Mouse (Mus musculus): ENCODE data around the gene Nsd1. TPM values are rescaled to one million over a fixed set of nuclear protein-coding genes. Genes with fewer than 3 reads are reported as not detected.

Nsd1 gene
- total RNA-seq, 2 experiments from 2014 or later, result 45.7 to 50.8 TPM

DNA sequence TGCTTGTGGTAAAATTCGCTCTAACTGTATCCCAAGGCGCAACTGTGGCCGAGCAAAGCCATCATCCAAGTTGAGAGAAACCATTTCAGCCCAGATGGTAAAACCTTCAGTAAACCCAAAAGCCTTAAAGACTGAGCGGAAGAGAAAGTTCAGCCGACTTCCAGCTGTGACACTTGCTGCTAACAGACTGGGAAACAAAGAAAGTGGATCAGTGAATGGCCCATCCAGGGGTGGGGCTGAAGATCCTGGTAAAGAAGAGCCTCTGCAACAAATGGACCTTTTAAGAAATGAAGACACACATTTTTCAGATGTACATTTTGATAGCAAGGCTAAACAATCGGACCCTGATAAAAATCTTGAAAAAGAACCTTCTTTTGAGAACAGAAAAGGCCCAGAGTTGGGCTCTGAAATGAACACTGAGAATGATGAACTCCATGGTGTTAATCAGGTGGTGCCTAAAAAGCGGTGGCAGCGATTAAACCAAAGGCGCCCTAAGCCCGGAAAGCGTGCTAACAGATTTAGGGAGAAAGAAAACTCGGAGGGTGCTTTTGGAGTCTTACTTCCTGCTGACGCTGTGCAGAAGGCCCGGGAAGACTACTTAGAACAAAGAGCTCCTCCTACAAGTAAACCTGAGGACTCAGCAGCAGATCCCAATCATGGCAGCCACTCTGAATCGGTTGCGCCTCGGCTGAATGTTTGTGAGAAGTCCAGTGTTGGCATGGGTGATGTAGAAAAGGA is 37.9 kb downstream of the Nsd1 start:
- no peak for DNase-seq
- intact Hi-C loops (cut with DNase I), result no loop called here

GRCm38 (mm10) chr13:55249246-55249645 is 39.7 kb downstream of the Nsd1 start:
- no peak for DNase-seq
- intact Hi-C loops (cut with DNase I), result no loop called here

DNA sequence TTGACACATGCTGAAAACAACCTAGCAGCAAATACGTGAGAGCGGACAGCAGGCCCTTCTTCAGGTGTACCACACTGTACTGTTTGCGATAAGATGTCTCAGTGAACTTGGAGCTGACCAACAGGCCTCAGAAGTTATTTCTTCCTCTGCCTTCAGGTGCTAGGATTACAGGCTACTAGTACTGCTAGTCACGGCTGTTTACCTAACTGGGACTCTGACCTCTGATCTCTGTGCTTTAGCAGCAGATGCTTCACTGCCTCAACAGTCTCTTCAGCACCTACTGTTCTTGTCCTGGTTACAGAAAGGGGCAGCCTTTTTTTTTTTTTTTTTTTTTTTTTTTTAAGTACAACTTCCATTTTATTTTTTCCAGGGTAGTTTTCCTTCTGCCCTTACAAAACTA is 43.2 kb downstream of the Nsd1 start:
- intact Hi-C loops (cut with DNase I), result no loop called here
- DNase-seq, result no peak

DNA sequence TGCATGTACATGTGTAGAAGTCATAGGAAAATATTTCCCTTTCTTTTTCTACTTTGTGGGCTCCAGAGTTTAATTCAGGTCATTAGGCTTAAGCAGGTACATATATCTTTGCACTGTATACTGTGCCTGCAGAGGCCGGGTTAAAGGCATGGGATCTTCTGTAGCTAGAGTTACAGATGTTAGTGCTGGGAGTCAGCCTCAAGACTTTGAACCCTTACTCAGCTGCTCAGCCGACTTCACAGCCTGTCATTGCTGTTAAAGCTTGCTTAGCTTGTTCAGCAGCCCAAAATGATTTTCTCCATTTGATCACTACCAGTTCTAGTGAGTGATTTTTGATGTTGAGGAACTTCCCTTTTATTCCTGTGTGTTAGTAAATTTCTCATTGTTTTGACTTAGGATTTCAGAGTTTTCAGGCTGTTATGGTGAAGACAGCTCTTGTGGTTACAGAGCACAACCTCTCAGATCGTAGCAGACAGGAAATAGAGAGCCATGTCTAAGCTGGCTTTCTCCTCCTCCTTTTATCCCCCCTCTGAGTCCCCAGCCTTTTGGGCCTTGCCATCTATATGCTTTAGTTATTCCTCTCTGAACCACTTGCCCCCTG is 45.6 kb downstream of the Nsd1 start:
- DNase-seq, result no peak
- intact Hi-C loops (cut with DNase I), result no loop called here

GRCm38 (mm10) chr13:55258651-55259050 is 49.1 kb downstream of the Nsd1 start:
- intact Hi-C loops (cut with DNase I), result no loop called here
- DNase-seq, result no peak

DNA sequence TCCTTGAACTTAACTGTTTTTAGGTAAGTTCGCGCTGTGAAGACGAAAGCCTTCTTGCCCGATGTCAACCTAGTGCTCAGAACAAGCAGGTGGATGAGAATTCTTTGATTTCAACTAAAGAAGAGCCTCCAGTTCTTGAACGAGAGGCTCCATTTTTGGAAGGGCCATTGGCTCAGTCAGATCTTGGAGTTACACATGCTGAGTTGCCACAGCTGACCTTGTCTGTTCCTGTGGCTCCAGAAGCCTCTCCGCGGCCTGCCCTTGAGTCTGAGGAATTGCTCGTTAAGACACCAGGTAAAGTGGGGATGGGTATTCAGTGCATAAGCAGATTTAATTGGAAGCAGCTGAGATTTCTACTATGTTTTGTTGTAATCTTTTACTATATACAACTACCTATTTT is 51.9 kb downstream of the Nsd1 start:
- intact Hi-C loops (cut with DNase I), result no loop called here
- no peak for DNase-seq

- no peak for DNase-seq
- intact Hi-C loops (cut with DNase I), result no loop called here
Measured at GRCm38 (mm10) chr13:55262096-55262495, 52.5 kb downstream of the Nsd1 start.

GRCm38 (mm10) chr13:55277203-55277602 is 67.6 kb downstream of the Nsd1 start:
- no peak for DNase-seq
- intact Hi-C loops (cut with DNase I), result no loop called here

DNA sequence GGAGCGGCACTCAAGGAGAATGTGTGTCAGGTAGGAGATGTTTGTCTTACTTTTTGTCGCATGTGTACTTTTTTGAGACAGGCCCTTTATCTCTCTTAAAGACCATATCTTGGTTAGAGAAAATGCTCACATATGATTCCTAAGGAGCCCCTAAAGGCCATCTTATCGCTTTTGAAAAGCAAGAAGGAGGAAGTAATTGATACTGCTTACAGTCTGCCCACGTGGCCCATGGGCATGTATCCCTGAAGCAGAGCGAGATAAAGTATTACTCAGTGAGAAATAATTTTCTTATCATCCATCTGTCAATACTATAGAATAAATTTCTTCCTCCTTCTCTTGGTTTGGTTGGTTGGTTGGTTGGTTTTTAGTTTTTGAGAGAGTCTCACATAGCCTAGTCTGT is 68.1 kb downstream of the Nsd1 start:
- intact Hi-C loops (cut with DNase I), result no loop called here
- no peak for DNase-seq

GRCm38 (mm10) chr13:55288854-55289253 is 79.3 kb downstream of the Nsd1 start:
- DNase-seq, result no peak
- intact Hi-C loops (cut with DNase I), result no loop called here

GRCm38 (mm10) chr13:55296760-55297159 is 87.2 kb downstream of the Nsd1 start:
- intact Hi-C loops (cut with DNase I), result no loop called here
- no peak for DNase-seq

- no peak for DNase-seq
- intact Hi-C loops (cut with DNase I), result no loop called here
Measured at GRCm38 (mm10) chr13:55300913-55301312, 91.3 kb downstream of the Nsd1 start.

- DNase-seq, result no peak
- intact Hi-C loops (cut with DNase I), result no loop called here
Measured at GRCm38 (mm10) chr13:55312028-55312630, 102.5 kb downstream of the Nsd1 start.

- intact Hi-C loops (cut with DNase I), result no loop called here
- no peak for DNase-seq
Measured at GRCm38 (mm10) chr13:55313051-55313450, 103.5 kb downstream of the Nsd1 start.

DNA sequence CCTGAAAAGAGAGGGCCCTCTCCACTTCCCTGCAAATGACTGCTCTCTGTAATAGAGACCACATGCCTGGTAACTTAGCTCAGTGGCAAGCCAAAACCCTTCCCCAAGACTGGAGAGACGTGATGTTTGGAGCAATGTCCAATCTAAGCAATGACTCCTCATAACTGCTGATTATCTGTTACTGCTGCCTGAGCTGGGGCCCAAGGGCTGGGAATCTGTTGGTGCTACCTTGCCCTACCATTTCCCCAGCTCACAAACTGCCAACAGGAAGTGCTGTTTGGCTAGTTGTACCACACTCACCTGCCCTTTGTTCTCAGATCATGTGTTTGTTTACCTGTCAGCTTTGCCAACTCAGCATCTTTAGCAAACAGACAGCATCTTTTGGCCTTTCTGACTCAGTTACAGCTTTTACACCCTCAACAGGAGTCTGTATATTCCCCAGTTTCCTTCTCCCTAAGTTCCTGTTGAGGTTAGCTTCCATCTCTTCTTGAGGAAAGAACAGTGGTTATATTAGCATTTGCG is 105.4 kb downstream of the Nsd1 start:
- no peak for DNase-seq
- intact Hi-C loops (cut with DNase I), result no loop called here

DNA sequence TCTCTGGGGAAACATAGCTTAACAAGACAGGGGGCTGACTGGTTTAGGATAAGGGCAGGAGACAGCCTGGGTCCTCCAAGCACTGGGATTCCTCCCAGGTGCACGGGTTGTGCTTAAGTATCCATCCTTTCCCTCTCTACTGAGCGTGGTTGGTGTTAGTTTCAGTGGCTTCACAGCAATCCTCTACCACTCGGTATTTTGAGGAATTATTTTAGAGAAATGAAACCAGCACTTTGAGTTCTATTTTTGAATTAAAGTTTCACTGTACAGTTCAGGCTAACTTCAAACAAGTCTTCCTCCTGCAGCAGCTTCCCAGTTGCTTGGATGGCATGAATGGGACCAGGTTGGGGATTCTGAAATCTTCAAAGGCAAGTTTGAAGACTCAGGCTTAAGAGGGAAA is 108.8 kb downstream of the Nsd1 start:
- intact Hi-C loops (cut with DNase I), result no loop called here
- no peak for DNase-seq

DNA sequence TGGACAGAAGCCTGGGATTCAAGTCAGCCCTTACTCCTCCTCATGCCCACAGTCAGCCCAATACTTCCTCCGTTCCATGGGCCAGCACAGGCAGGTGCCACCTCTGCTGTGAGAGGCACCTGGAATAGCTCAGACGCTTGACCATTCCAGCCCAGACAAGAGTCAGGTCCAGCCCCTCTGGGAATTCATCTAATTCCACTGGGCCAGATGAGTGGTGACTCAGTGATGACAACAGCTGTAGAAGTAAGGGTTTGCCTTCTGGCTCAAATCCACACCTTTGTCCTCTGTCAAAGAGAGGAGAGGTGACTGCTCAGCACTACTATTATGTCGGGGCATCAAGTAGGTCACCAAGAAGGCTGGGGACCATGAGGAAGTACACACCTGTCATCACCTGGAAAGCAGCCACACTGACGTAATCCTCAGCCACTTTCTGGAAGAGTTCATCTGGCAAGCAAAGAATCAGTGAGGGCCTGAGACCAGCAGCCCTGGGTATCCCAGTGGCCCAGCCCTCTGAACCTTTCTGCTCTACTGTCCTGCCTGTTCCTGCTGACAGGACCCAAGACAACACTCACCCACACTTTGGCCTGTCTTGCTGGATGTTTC is 110.5 kb downstream of the Nsd1 start, which contains the start of gene Prelid1:
TSS of gene Prelid1 (plus strand) at position 570 of the 603 bp plus-strand sequence.
- intact Hi-C loops (cut with DNase I), result no loop called here
- DNase-seq, result no peak

DNA sequence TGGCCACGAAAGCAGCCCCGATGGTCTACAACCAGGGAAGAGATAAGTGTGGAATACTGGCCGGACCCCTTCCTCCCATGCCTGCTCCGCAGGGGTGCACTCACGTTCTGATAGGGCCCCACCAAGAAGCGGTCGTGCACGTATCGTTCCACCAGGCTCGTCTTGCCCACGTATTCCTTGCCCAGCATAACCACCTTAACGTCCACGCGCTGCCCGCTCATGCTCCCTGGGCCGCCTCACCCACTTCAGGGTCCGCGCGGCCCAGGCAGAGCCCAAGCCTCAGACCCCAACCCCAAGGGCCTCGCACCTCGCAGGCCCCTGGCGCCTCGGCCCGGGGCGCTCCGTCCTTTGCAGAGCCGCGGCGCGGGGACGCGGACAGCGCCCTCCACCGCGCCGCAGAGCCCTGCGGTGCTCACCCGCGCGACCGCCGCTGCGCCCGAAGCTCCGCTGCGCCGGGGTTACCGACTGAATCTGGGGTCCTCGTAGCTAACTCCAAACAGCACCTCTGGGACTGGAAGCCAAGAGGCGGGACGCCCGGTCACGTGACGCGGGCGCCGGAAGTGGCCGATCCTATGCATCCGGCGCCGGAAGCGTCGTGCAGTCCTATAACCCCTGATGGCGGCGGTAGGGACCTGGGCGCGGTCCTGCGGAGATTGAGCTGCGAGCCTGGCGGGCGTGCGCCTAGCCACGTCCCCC is 112.0 kb downstream of the Nsd1 start, which contains the start of gene Rab24:
TSS of gene Rab24 (minus strand) at position 513 of the 696 bp plus-strand sequence.
- peak; percentile 85 to 87 for DNase-seq
- intact Hi-C loops (cut with DNase I), result no loop called here

GRCm38 (mm10) chr13:55322130-55322825 is 112.7 kb downstream of the Nsd1 start:
- intact Hi-C loops (cut with DNase I), result no loop called here
- DNase-seq, result no peak

- DNase-seq, result no peak
- intact Hi-C loops (cut with DNase I), result no loop called here
Measured at GRCm38 (mm10) chr13:55325596-55325995, 116.0 kb downstream of the Nsd1 start.

Measured in gastrocnemius, postnatal 36 days (tissue).